Mouse (Mus musculus): ENCODE results near the gene Olfr480.

Olfr480 gene

DNA sequence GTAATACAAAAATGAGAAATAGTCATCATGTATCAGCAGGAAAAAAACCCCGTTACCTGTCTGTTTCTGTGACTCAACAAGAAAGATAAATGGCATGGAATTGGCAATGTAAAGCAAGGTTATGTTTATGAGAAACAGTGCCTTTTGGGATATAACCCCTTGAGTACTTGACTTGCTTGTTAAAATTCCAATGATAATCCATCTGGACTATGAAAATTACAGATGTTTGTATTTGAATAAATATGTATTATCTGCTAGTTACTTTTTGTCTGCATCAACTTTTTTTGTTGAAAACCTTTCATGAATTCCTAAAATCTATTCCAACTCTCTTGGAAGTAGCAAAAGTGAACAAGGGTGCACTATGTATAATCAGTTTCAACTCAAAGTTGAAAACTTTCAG lies at the start of gene Olfr480:
TSS of gene Olfr480 (minus strand) at position 101 of the 400 bp plus-strand sequence.
- no peak for DNase-seq (ENCODE audit: low read depth, low spot score)

GRCm38 (mm10) chr7:108100549-108100948 lies 33.4 kb upstream of the Olfr480 start, which contains the start of gene Olfr483:
Gene Olfr483, plus strand, starts transcription at chr7:108100849.
- DNase-seq (ENCODE audit: low read depth, low spot score), result no peak

- DNase-seq (ENCODE audit: low read depth, low spot score), result no peak
These were observed 30.3 kb upstream of the Olfr480 start, which contains the start of gene Olfr482 for GRCm38 (mm10) chr7:108097486-108097885. Gene Olfr482, minus strand, starts transcription at chr7:108097586.

DNA sequence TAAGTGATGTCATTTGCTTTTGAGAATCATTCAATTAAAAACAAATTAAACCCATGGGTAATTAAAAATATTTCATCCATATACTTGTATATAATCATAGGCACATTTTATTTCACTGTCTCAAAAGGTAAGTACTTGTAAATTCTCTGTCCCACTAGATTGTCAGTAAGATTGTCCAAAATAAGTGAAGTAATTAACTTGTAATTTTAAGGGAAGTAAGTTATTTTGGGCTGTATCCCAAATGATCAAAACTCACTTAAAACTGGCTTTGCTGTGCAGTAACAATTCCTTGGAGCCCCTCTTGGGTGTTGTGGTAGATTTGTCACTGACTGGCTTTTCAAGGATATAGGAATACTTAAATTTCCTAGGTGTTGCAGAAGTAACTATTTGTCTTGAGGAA lies 12.4 kb upstream of the Olfr480 start, which contains the start of gene Olfr481:
TSS of gene Olfr481 (plus strand) at position 301 of the 400 bp plus-strand sequence.
- DNase-seq (ENCODE audit: low read depth, low spot score), result no peak

DNA sequence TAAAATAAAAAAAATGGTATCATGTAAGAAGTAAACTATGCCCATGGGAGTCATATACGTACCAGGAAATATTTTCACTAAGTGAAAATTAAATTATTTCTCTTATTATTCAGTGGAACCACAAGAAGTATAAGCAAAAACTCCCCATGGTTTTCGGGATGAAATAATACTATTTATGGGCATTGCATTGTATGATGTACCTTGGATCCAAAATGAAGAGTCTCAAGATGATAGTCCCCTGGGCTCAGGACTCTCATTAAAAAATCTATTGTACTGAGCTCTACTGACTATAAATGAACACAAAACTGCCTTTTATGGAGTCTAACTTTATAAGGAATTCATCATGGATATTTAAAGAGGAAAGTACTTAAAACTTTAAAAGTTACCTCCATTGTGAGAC lies 16.8 kb downstream of the Olfr480 start, which contains the start of gene Olfr479:
TSS of gene Olfr479 (plus strand) at position 301 of the 400 bp plus-strand sequence.
- no peak for DNase-seq (ENCODE audit: low read depth, low spot score)

- DNase-seq (ENCODE audit: low read depth, low spot score), result no peak
These were observed 33.3 kb downstream of the Olfr480 start, which contains the start of gene Olfr478 for GRCm38 (mm10) chr7:108033889-108034288. Gene Olfr478, minus strand, starts transcription at chr7:108033989.

Measured in retina, adult 2 months (tissue).